Mouse (Mus musculus) liver, embryonic 16.5 days (tissue): ENCODE results near the gene 9030612E09Rik. TPM values are rescaled to one million over a fixed set of nuclear protein-coding genes. Genes with fewer than 3 reads are reported as not detected.

Experiments
- ATAC-seq: fragments of 200-750 bp; cut with Nextera tagmentation; 2 replicates; pipeline ENCODE4 v1.8.0; 2017; ENCODE audit warnings: low read depth, mild to moderate bottlenecking, moderate number of reproducible peaks, moderate library complexity
- H3K27ac ChIP-seq: fragments of 300-500 bp; sonication (generic); 2 replicates; pipeline ENCODE4 v1.5.1; 2014; ENCODE audit warnings: mild to moderate bottlenecking, low read length
- H3K27me3 ChIP-seq: fragments of 300-500 bp; sonication (generic); 2 replicates; pipeline ENCODE4 v1.6.1; 2014; ENCODE audit warnings: low read depth, low read length, mixed read lengths; ENCODE audit not compliant: control insufficient read depth, insufficient read depth
- H3K36me3 ChIP-seq: fragments of 300-500 bp; sonication (generic); 2 replicates; pipeline ENCODE4 v1.6.1; 2014; ENCODE audit warnings: mild to moderate bottlenecking; ENCODE audit not compliant: control insufficient read depth, insufficient read depth
- H3K4me1 ChIP-seq: fragments of 300-500 bp; sonication (generic); 2 replicates; pipeline ENCODE4 v1.6.1; 2014; ENCODE audit warnings: low read depth, low read length, mixed read lengths; ENCODE audit not compliant: control insufficient read depth
- H3K4me2 ChIP-seq: fragments of 300-500 bp; sonication (generic); 2 replicates; pipeline ENCODE4 v1.6.1; 2014; ENCODE audit warnings: low read depth, low read length, mixed read lengths
- H3K4me3 ChIP-seq: fragments of 300-500 bp; sonication (generic); 2 replicates; pipeline ENCODE4 v1.5.1; 2014; ENCODE audit warnings: low read depth, mild to moderate bottlenecking, low read length
- H3K9ac ChIP-seq: fragments of 300-500 bp; sonication (generic); 2 replicates; pipeline ENCODE4 v1.6.1; 2014; ENCODE audit warnings: low read depth, low read length
- H3K9me3 ChIP-seq: fragments of 300-500 bp; sonication (generic); replicated peaks from 2 replicates; pipeline ENCODE4 v1.6.1; 2016; ENCODE audit warnings: low read length; ENCODE audit not compliant: control insufficient read depth
- WGBS: fragments of 180-500 bp; shearing (Covaris S2); extraction: QIAGEN DNeasy Blood & Tissue Kit; methylation state at CpG from one replicate; pipeline ENCODE4 v1.1.7; 2014; ENCODE audit not compliant: insufficient replicate concordance; 5-methylcytosine and 5-hydroxymethylcytosine counted together
- polyA plus RNA-seq: library from polyadenylated mRNA; unstranded; fragments of >200 nt; fragmentation: Nextera tagmentation; extraction: Ambion mirVana; gene quantifications from 2 replicates; pipeline ENCODE4 v1.2.1, GENCODE M21; 2015

Gene 9030612E09Rik
- polyA plus RNA-seq, 1 experiment from 2014 or later: not detected

- no peak overlapping the region for H3K4me2 ChIP-seq
- ATAC-seq: no peak
- no peak overlapping the region for H3K4me3 ChIP-seq
- H3K27me3 ChIP-seq: no peaks in the 10 kb centered on the region
- no peak overlapping the region for H3K27ac ChIP-seq
- WGBS: 73% methylated on average over 12 of the region's 12 CpGs
- H3K9me3 ChIP-seq: no peaks in the 10 kb centered on the region; the same call in 1 of the 2 replicates
- H3K9ac ChIP-seq: no peak overlapping the region
- H3K4me1 ChIP-seq: no peaks in the 10 kb centered on the region
- no peaks in the 10 kb centered on the region for H3K36me3 ChIP-seq
Measured at GRCm38 (mm10) chr10:43162318-43162717, 12.2 kb upstream of the 9030612E09Rik start.

GRCm38 (mm10) chr10:43164406-43164805 lies 10.1 kb upstream of the 9030612E09Rik start:
- H3K4me2 ChIP-seq: no peak overlapping the region
- H3K27me3 ChIP-seq: peaks cover 3% of the 10 kb centered on the region
- ATAC-seq: no peak
- H3K36me3 ChIP-seq: no peaks in the 10 kb centered on the region
- no peaks in the 10 kb centered on the region for H3K4me1 ChIP-seq
- H3K9ac ChIP-seq: no peak overlapping the region
- no peak overlapping the region for H3K4me3 ChIP-seq
- no peaks in the 10 kb centered on the region; the same call in 1 of the 2 replicates for H3K9me3 ChIP-seq
- WGBS: 81% methylated on average over 2 of the region's 2 CpGs
- no peak overlapping the region for H3K27ac ChIP-seq

GRCm38 (mm10) chr10:43166146-43166545 lies 8.4 kb upstream of the 9030612E09Rik start:
- no peak for ATAC-seq
- no peak overlapping the region for H3K9ac ChIP-seq
- no peaks in the 10 kb centered on the region for H3K4me1 ChIP-seq
- peaks cover 13% of the 10 kb centered on the region for H3K27me3 ChIP-seq
- H3K27ac ChIP-seq: no peak overlapping the region
- no peaks in the 10 kb centered on the region for H3K36me3 ChIP-seq
- H3K4me2 ChIP-seq: no peak overlapping the region
- no peak overlapping the region for H3K4me3 ChIP-seq
- 46% methylated on average over 1 of the region's 1 CpGs for WGBS
- H3K9me3 ChIP-seq: no peaks in the 10 kb centered on the region; the same call in 1 of the 2 replicates

- no peak for ATAC-seq
- no peaks in the 10 kb centered on the region for H3K4me1 ChIP-seq
- H3K4me3 ChIP-seq: no peak overlapping the region
- no peaks in the 10 kb centered on the region; the same call in 1 of the 2 replicates for H3K9me3 ChIP-seq
- H3K36me3 ChIP-seq: no peaks in the 10 kb centered on the region
- peaks cover 17% of the 10 kb centered on the region for H3K27me3 ChIP-seq
- H3K4me2 ChIP-seq: no peak overlapping the region
- no peak overlapping the region for H3K27ac ChIP-seq
- H3K9ac ChIP-seq: no peak overlapping the region
- 57% methylated on average over 3 of the region's 3 CpGs for WGBS
Measured at GRCm38 (mm10) chr10:43166817-43167216, 7.7 kb upstream of the 9030612E09Rik start.

DNA sequence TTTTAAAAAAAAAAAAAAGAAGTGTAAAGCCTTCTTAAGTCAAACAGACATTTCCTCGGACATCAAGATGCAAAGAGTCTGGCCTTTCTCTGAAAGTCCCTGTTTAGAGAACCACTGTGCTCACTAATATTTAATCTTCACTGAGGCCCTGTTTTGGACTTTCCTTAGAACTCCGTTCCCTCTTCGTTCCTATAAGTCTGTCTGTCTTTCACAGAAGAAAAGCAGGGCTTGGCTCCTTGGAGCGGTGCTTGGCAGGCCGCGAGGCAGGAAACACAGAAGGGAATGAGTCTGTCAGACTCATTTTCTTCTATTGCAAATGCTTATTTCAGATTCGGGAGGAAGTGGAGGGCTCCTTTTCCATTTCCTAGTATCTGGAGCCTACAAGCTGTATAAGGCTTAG lies 5.7 kb upstream of the 9030612E09Rik start:
- Histone ChIP-seq H3K4me2 (no peak overlapping the region), H3K27me3 (peaks cover 38% of the 10 kb centered on the region), H3K4me1 (no peaks in the 10 kb centered on the region), H3K9me3 (no peaks in the 10 kb centered on the region), H3K9ac (no peak overlapping the region), H3K36me3 (no peaks in the 10 kb centered on the region), H3K4me3 (no peak overlapping the region), H3K27ac (no peak overlapping the region)
- ATAC-seq: no peak
- WGBS: 63% methylated on average over 7 of the region's 7 CpGs

DNA sequence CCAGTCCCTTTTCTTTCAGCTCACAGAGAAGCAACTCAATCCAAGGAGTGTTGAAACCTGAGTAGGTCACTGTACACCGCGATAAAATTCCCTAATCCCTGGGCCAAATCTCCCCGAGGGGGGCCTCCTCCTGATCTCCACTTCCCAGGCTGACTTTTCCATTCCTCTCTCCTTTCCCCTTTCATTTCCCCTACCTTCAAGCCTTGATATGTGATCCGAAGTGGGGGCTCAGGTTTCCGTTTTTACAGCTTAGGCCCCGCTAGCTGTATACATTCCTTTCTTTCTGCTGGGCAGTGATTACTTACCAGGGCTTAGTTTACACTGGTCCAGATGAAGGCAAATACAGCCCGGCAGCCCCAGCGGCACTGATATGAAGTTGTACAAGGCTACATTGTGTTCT lies 3.4 kb upstream of the 9030612E09Rik start:
- H3K27me3 ChIP-seq: peaks cover 60% of the 10 kb centered on the region
- no peak overlapping the region for H3K9ac ChIP-seq
- WGBS: 4% methylated on average over 8 of the region's 8 CpGs
- H3K4me1 ChIP-seq: no peaks in the 10 kb centered on the region
- ATAC-seq: no peak
- no peak overlapping the region for H3K4me2 ChIP-seq
- no peak overlapping the region for H3K4me3 ChIP-seq
- H3K36me3 ChIP-seq: no peaks in the 10 kb centered on the region
- H3K27ac ChIP-seq: no peak overlapping the region
- no peaks in the 10 kb centered on the region for H3K9me3 ChIP-seq

DNA sequence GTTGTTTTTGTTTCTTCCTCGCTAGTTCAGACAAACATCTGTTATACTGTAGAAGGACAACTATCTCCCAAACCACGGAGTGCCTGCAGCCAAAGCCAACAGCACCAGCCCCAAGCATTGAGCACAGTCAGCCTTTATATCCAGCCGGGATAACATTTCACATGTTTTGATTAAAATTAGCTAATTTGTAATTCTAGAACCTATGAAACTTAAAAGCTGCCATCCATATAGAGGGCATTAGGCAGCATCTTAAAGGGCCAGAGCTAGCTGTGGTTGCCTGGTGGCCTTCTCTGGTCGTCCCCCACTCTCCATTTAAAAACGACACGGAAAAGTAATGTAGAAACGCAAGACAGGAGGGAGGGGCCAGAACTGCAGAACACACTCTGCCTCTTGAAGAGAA lies 2.4 kb upstream of the 9030612E09Rik start:
- Histone ChIP-seq H3K4me1 (no peaks in the 10 kb centered on the region), H3K27me3 (peaks cover 67% of the 10 kb centered on the region), H3K27ac (no peak overlapping the region), H3K36me3 (no peaks in the 10 kb centered on the region), H3K4me3 (no peak overlapping the region), H3K9ac (no peak overlapping the region), H3K4me2 (no peak overlapping the region), H3K9me3 (no peaks in the 10 kb centered on the region)
- 6% methylated on average over 7 of the region's 7 CpGs for WGBS
- no peak for ATAC-seq

- 7% methylated on average over 8 of the region's 8 CpGs for WGBS
- Histone ChIP-seq H3K4me1 (no peaks in the 10 kb centered on the region), H3K9ac (no peak overlapping the region), H3K27me3 (peaks cover 69% of the 10 kb centered on the region), H3K36me3 (no peaks in the 10 kb centered on the region), H3K4me2 (peak overlapping the region; percentile 74; the same call in 1 of the 2 replicates), H3K9me3 (no peaks in the 10 kb centered on the region), H3K27ac (no peak overlapping the region), H3K4me3 (no peak overlapping the region)
- ATAC-seq: no peak
Measured at GRCm38 (mm10) chr10:43172554-43172953, 1.9 kb upstream of the 9030612E09Rik start.

- no peaks in the 10 kb centered on the region for H3K4me1 ChIP-seq
- peak overlapping the region; percentile 57 for H3K4me3 ChIP-seq
- no peak overlapping the region for H3K9ac ChIP-seq
- H3K27ac ChIP-seq: no peak overlapping the region
- H3K4me2 ChIP-seq: peak overlapping the region; percentile 74
- H3K36me3 ChIP-seq: no peaks in the 10 kb centered on the region
- H3K9me3 ChIP-seq: no peaks in the 10 kb centered on the region
- ATAC-seq: peak; percentile 24; the same call in 1 of the 2 replicates
- H3K27me3 ChIP-seq: peaks cover 72% of the 10 kb centered on the region
- under 1% methylated on average over 52 of the region's 53 CpGs for WGBS
Measured at GRCm38 (mm10) chr10:43173141-43173827, 1.2 kb upstream of the 9030612E09Rik start.
